Mouse (Mus musculus): ENCODE measurements around the gene Ap4e1. TPM values are rescaled to one million over a fixed set of nuclear protein-coding genes. Genes with fewer than 3 reads are reported as not detected.
A peak's percentile ranks its signal among the peaks of the same experiment; 100 is the strongest.

Gene Ap4e1
- polyA plus RNA-seq, 1 experiment from 2014 or later: 7.6 TPM

DNA sequence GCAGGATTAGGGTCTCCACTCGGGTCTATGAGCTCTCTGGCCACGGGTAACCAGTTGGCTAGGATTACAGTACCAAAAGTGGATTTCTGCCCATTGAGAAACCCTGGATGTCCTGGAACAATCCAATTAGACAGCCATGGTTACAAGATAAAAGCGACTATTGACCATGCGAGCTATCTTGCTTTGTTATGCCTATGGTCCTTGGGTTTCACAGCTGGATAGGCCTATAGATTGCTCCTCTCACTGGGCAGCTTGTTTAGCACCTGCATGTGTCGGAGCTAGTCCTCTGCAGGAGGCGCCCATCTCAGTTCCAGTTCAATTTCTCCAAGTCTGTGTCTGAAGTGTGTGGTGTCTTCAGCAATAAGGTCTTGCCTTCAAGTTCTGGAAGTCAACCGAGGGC lies 10.3 kb upstream of the Ap4e1 start:
- 80% methylated on average over 7 of the region's 7 CpGs for WGBS
- no peak overlapping the region for H3K4me3 ChIP-seq (ENCODE audit: low read depth, low read length)
- H3K27ac ChIP-seq (replicated peaks; ENCODE audit: low read depth, low read length): no peak overlapping the region
- H3K36me3 ChIP-seq (ENCODE audit: control insufficient read depth, insufficient read depth, low read length): no peaks in the 10 kb centered on the region
- no peak overlapping the region for H3K9ac ChIP-seq (ENCODE audit: low read length)
- H3K4me2 ChIP-seq (ENCODE audit: low read depth, severe bottlenecking): no peak overlapping the region
- H3K9me3 ChIP-seq (ENCODE audit: control insufficient read depth, low read length): no peaks in the 10 kb centered on the region
- no peak for DNase-seq (ENCODE audit: low spot score)
- no peak for ATAC-seq (ENCODE audit: insufficient number of reproducible peaks, low FRiP score, low TSS enrichment, low read depth)
- no peaks in the 10 kb centered on the region for H3K27me3 ChIP-seq (ENCODE audit: control insufficient read depth, insufficient read depth, low read length)
- no peaks in the 10 kb centered on the region for H3K4me1 ChIP-seq (ENCODE audit: control insufficient read depth, insufficient read depth, low read length)

- Histone ChIP-seq H3K4me1 (ENCODE audit: control insufficient read depth, insufficient read depth, low read length) (no peaks in the 10 kb centered on the region), H3K27ac (replicated peaks; ENCODE audit: low read depth, low read length) (no peak overlapping the region)
Observed at GRCm38 (mm10) chr2:127000406-127001324, 7.9 kb upstream of the Ap4e1 start.

GRCm38 (mm10) chr2:127004046-127004445 lies 4.5 kb upstream of the Ap4e1 start:
- WGBS: 89% methylated on average over 7 of the region's 7 CpGs
- Histone ChIP-seq H3K4me3 (ENCODE audit: low read depth, low read length) (no peak overlapping the region), H3K27ac (replicated peaks; ENCODE audit: low read depth, low read length) (no peak overlapping the region), H3K27me3 (ENCODE audit: control insufficient read depth, insufficient read depth, low read length) (no peaks in the 10 kb centered on the region), H3K9me3 (ENCODE audit: control insufficient read depth, low read length) (no peaks in the 10 kb centered on the region), H3K4me1 (ENCODE audit: control insufficient read depth, insufficient read depth, low read length) (no peaks in the 10 kb centered on the region), H3K36me3 (ENCODE audit: control insufficient read depth, insufficient read depth, low read length) (no peaks in the 10 kb centered on the region), H3K9ac (ENCODE audit: low read length) (no peak overlapping the region), H3K4me2 (ENCODE audit: low read depth, severe bottlenecking) (no peak overlapping the region)
- no peak for DNase-seq (ENCODE audit: low spot score)
- ATAC-seq (ENCODE audit: insufficient number of reproducible peaks, low FRiP score, low TSS enrichment, low read depth): no peak

More at GRCm38 (mm10) chr2:127000406-127001324, 7.9 kb upstream of the Ap4e1 start:
- Histone ChIP-seq H3K4me3 (ENCODE audit: low read depth, low read length) (no peak overlapping the region), H3K27me3 (ENCODE audit: control insufficient read depth, insufficient read depth, low read length) (no peaks in the 10 kb centered on the region), H3K36me3 (ENCODE audit: control insufficient read depth, insufficient read depth, low read length) (no peaks in the 10 kb centered on the region), H3K4me2 (ENCODE audit: low read depth, severe bottlenecking) (no peak overlapping the region), H3K9ac (ENCODE audit: low read length) (no peak overlapping the region), H3K9me3 (ENCODE audit: control insufficient read depth, low read length) (no peaks in the 10 kb centered on the region)
- 73% methylated on average over 8 of the region's 8 CpGs for WGBS
- ATAC-seq (ENCODE audit: insufficient number of reproducible peaks, low FRiP score, low TSS enrichment, low read depth) (peak; percentile 65; the same call in 1 of the 2 replicates), DNase-seq (ENCODE audit: low spot score) (no peak)

DNA sequence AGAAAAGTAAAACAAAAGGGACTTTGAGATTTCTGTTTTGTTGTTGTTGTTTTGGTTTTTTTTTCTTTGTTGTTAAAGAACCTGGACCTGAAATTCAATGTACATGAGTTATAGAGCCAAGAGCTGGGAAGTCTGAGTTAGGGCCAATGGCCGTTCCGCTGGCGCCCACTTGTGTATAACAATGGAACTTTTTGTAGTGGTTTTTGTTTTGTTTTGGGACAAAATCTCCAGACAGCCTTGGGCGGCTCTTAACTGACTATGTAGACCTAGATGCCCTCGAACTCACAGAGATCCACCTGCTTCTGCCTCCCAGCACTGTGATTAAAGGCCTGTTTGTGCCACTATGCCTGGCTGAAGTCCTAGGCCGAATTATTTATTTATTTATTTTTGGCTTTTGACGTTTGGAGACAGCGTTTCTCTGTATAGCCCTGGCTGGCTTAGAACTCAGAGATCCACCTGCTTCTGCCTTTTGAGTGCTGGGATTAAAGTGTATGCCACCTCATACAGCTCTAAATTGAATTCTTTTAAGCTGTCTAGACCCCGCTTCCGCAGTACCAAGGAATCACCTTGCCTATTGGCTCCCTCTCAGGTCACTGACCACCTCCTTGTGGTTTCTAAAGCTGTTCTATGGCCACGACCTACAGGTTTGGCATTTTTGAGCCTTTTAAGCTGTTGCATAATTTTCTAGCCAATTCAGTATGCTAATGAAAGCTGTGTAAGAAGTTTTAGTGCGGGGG lies 1.7 kb upstream of the Ap4e1 start:
- 46% methylated on average over 12 of the region's 12 CpGs for WGBS
- H3K9ac ChIP-seq (ENCODE audit: low read length): no peak overlapping the region
- H3K36me3 ChIP-seq (ENCODE audit: control insufficient read depth, insufficient read depth, low read length): no peaks in the 10 kb centered on the region
- H3K4me3 ChIP-seq (ENCODE audit: low read depth, low read length): no peak overlapping the region
- DNase-seq (ENCODE audit: low spot score) (peak; percentile 76), ATAC-seq (ENCODE audit: insufficient number of reproducible peaks, low FRiP score, low TSS enrichment, low read depth) (no peak)
- H3K4me2 ChIP-seq (ENCODE audit: low read depth, severe bottlenecking): no peak overlapping the region
- no peaks in the 10 kb centered on the region; the same call in 1 of the 2 replicates for H3K4me1 ChIP-seq (ENCODE audit: control insufficient read depth, insufficient read depth, low read length)
- H3K27ac ChIP-seq (replicated peaks; ENCODE audit: low read depth, low read length): no peak overlapping the region
- H3K27me3 ChIP-seq (ENCODE audit: control insufficient read depth, insufficient read depth, low read length): no peaks in the 10 kb centered on the region
- no peaks in the 10 kb centered on the region for H3K9me3 ChIP-seq (ENCODE audit: control insufficient read depth, low read length)

DNA sequence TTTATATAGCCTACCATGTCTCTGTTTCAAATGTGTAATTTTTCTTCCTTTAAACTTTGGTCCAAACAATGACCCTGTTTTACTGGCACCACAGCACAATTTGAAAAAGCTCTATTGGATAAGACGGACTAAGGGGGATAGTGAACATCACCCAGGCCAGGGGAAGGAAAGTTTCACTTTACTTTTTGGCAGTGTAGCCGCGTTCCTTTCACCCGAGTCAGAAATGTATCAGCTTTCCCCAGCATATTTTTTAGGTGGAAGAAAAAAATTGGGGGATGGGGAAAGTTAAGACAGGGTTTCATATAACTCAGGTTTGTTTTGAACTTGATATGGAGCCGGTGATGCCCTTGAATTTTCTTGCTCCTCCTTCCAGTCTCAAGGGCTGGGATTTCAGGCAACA lies 1.0 kb upstream of the Ap4e1 start:
- Histone ChIP-seq H3K27ac (replicated peaks; ENCODE audit: low read depth, low read length) (no peak overlapping the region), H3K9ac (ENCODE audit: low read length) (no peak overlapping the region), H3K36me3 (ENCODE audit: control insufficient read depth, insufficient read depth, low read length) (no peaks in the 10 kb centered on the region), H3K4me1 (ENCODE audit: control insufficient read depth, insufficient read depth, low read length) (no peaks in the 10 kb centered on the region; the same call in 1 of the 2 replicates), H3K9me3 (ENCODE audit: control insufficient read depth, low read length) (no peaks in the 10 kb centered on the region), H3K27me3 (ENCODE audit: control insufficient read depth, insufficient read depth, low read length) (no peaks in the 10 kb centered on the region), H3K4me3 (ENCODE audit: low read depth, low read length) (no peak overlapping the region), H3K4me2 (ENCODE audit: low read depth, severe bottlenecking) (no peak overlapping the region)
- ATAC-seq (ENCODE audit: insufficient number of reproducible peaks, low FRiP score, low TSS enrichment, low read depth): no peak
- 87% methylated on average over 5 of the region's 5 CpGs for WGBS
- DNase-seq (ENCODE audit: low spot score): no peak

DNA sequence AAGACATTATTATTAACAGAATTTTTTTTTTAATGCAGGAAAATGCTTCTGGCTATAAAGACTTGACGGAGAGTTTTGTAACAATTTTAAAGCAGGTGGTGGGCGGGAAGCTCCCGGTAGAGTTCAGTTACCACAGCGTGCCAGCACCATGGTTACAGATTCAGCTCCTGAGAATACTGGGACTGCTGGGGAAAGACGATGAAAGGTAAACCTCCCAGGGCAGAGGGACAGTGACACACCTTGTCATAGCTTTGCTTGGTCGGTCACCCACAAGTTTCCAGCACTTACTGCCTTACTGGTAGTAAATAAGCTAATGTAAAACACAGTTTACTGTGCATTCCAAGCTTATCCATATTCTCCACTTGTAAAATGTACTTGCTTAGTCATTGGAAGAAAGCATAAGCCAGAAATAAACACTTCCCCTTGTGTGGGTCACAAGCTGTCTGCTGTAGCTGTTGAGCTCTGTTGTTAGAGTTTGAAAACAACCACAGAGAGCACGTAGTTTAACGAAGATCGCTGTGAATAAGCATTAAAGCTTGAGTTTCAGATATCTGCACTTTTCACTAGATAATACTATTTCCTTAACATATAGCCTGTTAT lies 26.6 kb downstream of the Ap4e1 start:
- H3K4me1 ChIP-seq (ENCODE audit: control insufficient read depth, insufficient read depth, low read length): no peaks in the 10 kb centered on the region
- H3K27ac ChIP-seq (replicated peaks; ENCODE audit: low read depth, low read length): no peak overlapping the region
- H3K4me3 ChIP-seq (ENCODE audit: low read depth, low read length): no peak overlapping the region
- H3K9me3 ChIP-seq (ENCODE audit: control insufficient read depth, low read length): no peaks in the 10 kb centered on the region
- DNase-seq (ENCODE audit: low spot score) (no peak), ATAC-seq (ENCODE audit: insufficient number of reproducible peaks, low FRiP score, low TSS enrichment, low read depth) (no peak)
- H3K36me3 ChIP-seq (ENCODE audit: control insufficient read depth, insufficient read depth, low read length): peaks cover 5% of the 10 kb centered on the region; the same call in 1 of the 2 replicates
- no peak overlapping the region for H3K4me2 ChIP-seq (ENCODE audit: low read depth, severe bottlenecking)
- no peaks in the 10 kb centered on the region for H3K27me3 ChIP-seq (ENCODE audit: control insufficient read depth, insufficient read depth, low read length)
- no peak overlapping the region for H3K9ac ChIP-seq (ENCODE audit: low read length)
- 96% methylated on average over 9 of the region's 9 CpGs for WGBS

GRCm38 (mm10) chr2:127037299-127037698 lies 28.8 kb downstream of the Ap4e1 start:
- no peak overlapping the region for H3K9ac ChIP-seq (ENCODE audit: low read length)
- H3K4me1 ChIP-seq (ENCODE audit: control insufficient read depth, insufficient read depth, low read length): no peaks in the 10 kb centered on the region
- no peak for ATAC-seq (ENCODE audit: insufficient number of reproducible peaks, low FRiP score, low TSS enrichment, low read depth)
- WGBS: 94% methylated on average over 4 of the region's 4 CpGs
- H3K4me2 ChIP-seq (ENCODE audit: low read depth, severe bottlenecking): no peak overlapping the region
- no peaks in the 10 kb centered on the region for H3K27me3 ChIP-seq (ENCODE audit: control insufficient read depth, insufficient read depth, low read length)
- no peak overlapping the region for H3K27ac ChIP-seq (replicated peaks; ENCODE audit: low read depth, low read length)
- DNase-seq (ENCODE audit: low spot score): no peak
- no peaks in the 10 kb centered on the region for H3K9me3 ChIP-seq (ENCODE audit: control insufficient read depth, low read length)
- no peak overlapping the region for H3K4me3 ChIP-seq (ENCODE audit: low read depth, low read length)
- H3K36me3 ChIP-seq (ENCODE audit: control insufficient read depth, insufficient read depth, low read length): peaks cover 6% of the 10 kb centered on the region; the same call in 1 of the 2 replicates

DNA sequence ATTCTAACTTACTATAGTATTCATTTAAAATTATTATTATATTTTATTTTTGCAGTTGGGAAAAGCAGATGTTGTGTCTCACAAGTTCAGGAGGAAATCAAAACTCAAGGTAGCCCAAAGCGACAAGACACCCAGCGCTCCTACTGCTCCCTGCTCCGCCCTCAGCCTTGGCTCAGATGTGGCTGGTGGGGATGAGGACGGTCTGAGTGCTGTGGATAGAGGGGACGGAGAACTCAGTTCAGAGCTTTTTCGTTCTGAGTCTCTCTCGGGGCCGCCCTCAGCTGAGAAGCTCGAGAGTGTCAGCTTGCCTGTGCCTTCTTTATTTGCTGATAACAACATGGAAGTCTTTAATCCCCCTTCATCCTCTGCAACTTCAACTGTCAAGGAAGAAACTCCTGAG lies 53.0 kb downstream of the Ap4e1 start:
- no peak for DNase-seq (ENCODE audit: low spot score)
- Histone ChIP-seq H3K36me3 (ENCODE audit: control insufficient read depth, insufficient read depth, low read length) (peaks cover 9% of the 10 kb centered on the region; the same call in 1 of the 2 replicates), H3K4me2 (ENCODE audit: low read depth, severe bottlenecking) (no peak overlapping the region), H3K9ac (ENCODE audit: low read length) (no peak overlapping the region), H3K4me1 (ENCODE audit: control insufficient read depth, insufficient read depth, low read length) (no peaks in the 10 kb centered on the region), H3K27ac (replicated peaks; ENCODE audit: low read depth, low read length) (no peak overlapping the region), H3K27me3 (ENCODE audit: control insufficient read depth, insufficient read depth, low read length) (no peaks in the 10 kb centered on the region), H3K9me3 (ENCODE audit: control insufficient read depth, low read length) (no peaks in the 10 kb centered on the region), H3K4me3 (ENCODE audit: low read depth, low read length) (no peak overlapping the region)
- no peak for ATAC-seq (ENCODE audit: insufficient number of reproducible peaks, low FRiP score, low TSS enrichment, low read depth)
- WGBS: 93% methylated on average over 9 of the region's 9 CpGs

Measured in limb, embryonic 11.5 days (tissue).